Mouse (Mus musculus): ENCODE results near the gene Bfar. TPM values are rescaled to one million over a fixed set of nuclear protein-coding genes. Genes with fewer than 3 reads are reported as not detected.
"Not testable (repeated sequence)": the region's sequence is repeated elsewhere in the genome, so short reads cannot be mapped to it uniquely, and the experiment has no call there.

Gene Bfar
- total and polyA plus RNA-seq, 2 experiments from 2014 or later: 38.3 to 38.9 TPM

GRCm38 (mm10) chr16:13730285-13731255 is 58.9 kb downstream of the Bfar start, which contains the start of gene Pla2g10:
TSS of gene Pla2g10 (minus strand) at chr16:13730983.
- H3K4me2 ChIP-seq (ENCODE audit: low read depth, low read length, poor library complexity, severe bottlenecking): peak within 1 kb of the TSS; percentile 9; the same call in 1 of the 2 replicates
- 11% methylated on average over 26 of the region's 26 CpGs for WGBS
- H3K9ac ChIP-seq (replicated peaks; ENCODE audit: low read length, poor library complexity, severe bottlenecking): no peak within 1 kb of the TSS
- peaks cover 9% of the 10 kb centered on the region; the same call in 1 of the 2 replicates for H3K36me3 ChIP-seq (ENCODE audit: insufficient read depth, low read length)
- no peak for TF ChIP-seq CTCF (IDR thresholded peaks at IDR 0.05)
- H3K4me1 ChIP-seq (ENCODE audit: insufficient read depth, low read length): no peaks in the 10 kb centered on the region
- no peaks in the 10 kb centered on the region for H3K9me3 ChIP-seq (ENCODE audit: low read length)
- no peak for DNase-seq (ENCODE audit: low spot score)
- peaks cover 4% of the 10 kb centered on the region; the same call in 1 of the 2 replicates for H3K27me3 ChIP-seq (ENCODE audit: insufficient read depth, low read length)
- H3K27ac ChIP-seq (ENCODE audit: low read depth, low read length): no peak within 1 kb of the TSS
- H3K4me3 ChIP-seq (ENCODE audit: low read depth, low read length): no peak within 1 kb of the TSS
- no peak for ATAC-seq (ENCODE audit: low FRiP score)

GRCm38 (mm10) chr16:13732786-13733185 is 61.1 kb downstream of the Bfar start:
- WGBS: 87% methylated on average over 3 of the region's 3 CpGs
- no peak for ATAC-seq (ENCODE audit: low FRiP score)
- Histone ChIP-seq H3K9ac (replicated peaks; ENCODE audit: low read length, poor library complexity, severe bottlenecking) (no peak overlapping the region), H3K27ac (ENCODE audit: low read depth, low read length) (no peak overlapping the region), H3K4me3 (ENCODE audit: low read depth, low read length) (no peak overlapping the region), H3K9me3 (ENCODE audit: low read length) (no peaks in the 10 kb centered on the region), H3K36me3 (ENCODE audit: insufficient read depth, low read length) (peaks cover 9% of the 10 kb centered on the region; the same call in 1 of the 2 replicates), H3K4me2 (ENCODE audit: low read depth, low read length, poor library complexity, severe bottlenecking) (no peak overlapping the region), H3K27me3 (ENCODE audit: insufficient read depth, low read length) (peaks cover 4% of the 10 kb centered on the region; the same call in 1 of the 2 replicates), H3K4me1 (ENCODE audit: insufficient read depth, low read length) (no peaks in the 10 kb centered on the region)
- no peak for DNase-seq (ENCODE audit: low spot score)
- no peak for TF ChIP-seq CTCF (IDR thresholded peaks at IDR 0.05)

- H3K9ac ChIP-seq (replicated peaks; ENCODE audit: low read length, poor library complexity, severe bottlenecking): no peak overlapping the region
- no peaks in the 10 kb centered on the region for H3K9me3 ChIP-seq (ENCODE audit: low read length)
- H3K4me1 ChIP-seq (ENCODE audit: insufficient read depth, low read length): no peaks in the 10 kb centered on the region
- WGBS: 22% methylated on average over 9 of the region's 9 CpGs
- H3K27me3 ChIP-seq (ENCODE audit: insufficient read depth, low read length): peaks cover 4% of the 10 kb centered on the region; the same call in 1 of the 2 replicates
- DNase-seq (ENCODE audit: low spot score): peak; percentile 75
- H3K36me3 ChIP-seq (ENCODE audit: insufficient read depth, low read length): peaks cover 9% of the 10 kb centered on the region; the same call in 1 of the 2 replicates
- no peak for ATAC-seq (ENCODE audit: low FRiP score)
- H3K27ac ChIP-seq (ENCODE audit: low read depth, low read length): no peak overlapping the region
- TF ChIP-seq CTCF (IDR thresholded peaks at IDR 0.05): peak; percentile 85
- no peak overlapping the region for H3K4me3 ChIP-seq (ENCODE audit: low read depth, low read length)
- no peak overlapping the region for H3K4me2 ChIP-seq (ENCODE audit: low read depth, low read length, poor library complexity, severe bottlenecking)
Measured at GRCm38 (mm10) chr16:13733518-13734137, 62.0 kb downstream of the Bfar start.

DNA sequence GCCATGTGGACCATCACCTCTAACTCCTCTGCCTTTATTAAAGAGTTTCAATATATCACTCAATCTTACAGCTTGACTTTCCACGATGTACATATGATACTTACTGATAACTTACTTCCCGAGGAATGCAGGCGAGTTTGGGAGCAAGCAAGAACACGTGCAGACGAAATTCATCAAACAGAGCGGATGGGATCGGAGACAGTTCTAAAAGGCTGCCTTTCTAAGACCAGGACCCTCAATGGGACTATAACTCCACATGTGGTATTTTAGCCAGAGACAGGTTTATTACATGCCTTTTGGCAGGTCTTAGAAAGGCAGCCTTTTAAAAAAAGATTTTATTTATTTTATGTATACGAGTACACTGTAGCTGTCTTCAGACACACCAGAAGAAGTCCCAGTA is 64.3 kb downstream of the Bfar start:
- H3K4me3 ChIP-seq (ENCODE audit: low read depth, low read length): no peak overlapping the region
- peaks cover 4% of the 10 kb centered on the region; the same call in 1 of the 2 replicates for H3K27me3 ChIP-seq (ENCODE audit: insufficient read depth, low read length)
- no peak for TF ChIP-seq CTCF (IDR thresholded peaks at IDR 0.05)
- H3K27ac ChIP-seq (ENCODE audit: low read depth, low read length): no peak overlapping the region
- H3K4me1 ChIP-seq (ENCODE audit: insufficient read depth, low read length): no peaks in the 10 kb centered on the region
- no peak overlapping the region for H3K9ac ChIP-seq (replicated peaks; ENCODE audit: low read length, poor library complexity, severe bottlenecking)
- DNase-seq (ENCODE audit: low spot score): no peak
- peaks cover 9% of the 10 kb centered on the region; the same call in 1 of the 2 replicates for H3K36me3 ChIP-seq (ENCODE audit: insufficient read depth, low read length)
- WGBS: 90% methylated on average over 8 of the region's 8 CpGs
- H3K4me2 ChIP-seq (ENCODE audit: low read depth, low read length, poor library complexity, severe bottlenecking): no peak overlapping the region
- ATAC-seq (ENCODE audit: low FRiP score): no peak
- H3K9me3 ChIP-seq (ENCODE audit: low read length): no peaks in the 10 kb centered on the region

GRCm38 (mm10) chr16:13739044-13739443 is 67.4 kb downstream of the Bfar start:
- H3K27ac ChIP-seq (ENCODE audit: low read depth, low read length); H3K9me3 ChIP-seq (ENCODE audit: low read length); DNase-seq (ENCODE audit: low spot score); H3K4me2 ChIP-seq (ENCODE audit: low read depth, low read length, poor library complexity, severe bottlenecking); ATAC-seq (ENCODE audit: low FRiP score); H3K9ac ChIP-seq (replicated peaks; ENCODE audit: low read length, poor library complexity, severe bottlenecking); H3K4me3 ChIP-seq (ENCODE audit: low read depth, low read length); H3K36me3 ChIP-seq (ENCODE audit: insufficient read depth, low read length); H3K4me1 ChIP-seq (ENCODE audit: insufficient read depth, low read length); H3K27me3 ChIP-seq (ENCODE audit: insufficient read depth, low read length): not testable (repeated sequence)
- WGBS: 61% methylated on average over 4 of the region's 4 CpGs

All from midbrain, postnatal 0 days (tissue).